Mouse (Mus musculus) heart, adult 2 months (tissue): ENCODE results near the gene Jmjd4. TPM values are rescaled to one million over a fixed set of nuclear protein-coding genes. Genes with fewer than 3 reads are reported as not detected.

Experiments
- DNase-seq, 2 experiments: peaks; one replicate each; pipeline ENCODE4 v3.0.0; 2021
- H3K27ac ChIP-seq: fragments of 200-600 bp; 2 replicates; pipeline ENCODE4 v1.8.1; 2022
- H3K27me3 ChIP-seq: fragments of 200-500 bp; 2 replicates; pipeline ENCODE4 v1.6.1; 2012; ENCODE audit warnings: mild to moderate bottlenecking, low read length, inconsistent platforms, mixed read lengths; ENCODE audit not compliant: control insufficient read depth, insufficient read depth
- H3K36me3 ChIP-seq: fragments of 200-500 bp; 2 replicates; pipeline ENCODE4 v1.6.1; 2012; ENCODE audit warnings: low read length, inconsistent platforms; ENCODE audit not compliant: control insufficient read depth, insufficient read depth
- H3K4me1 ChIP-seq: fragments of 200-500 bp; 2 replicates; pipeline ENCODE4 v1.6.1; 2011; ENCODE audit warnings: low read length; ENCODE audit not compliant: control insufficient read depth, insufficient read depth
- H3K4me3 ChIP-seq: fragments of 200-600 bp; 2 replicates; pipeline ENCODE4 v1.8.1; 2022
- H3K79me2 ChIP-seq: fragments of 200-500 bp; replicated peaks from 2 replicates; pipeline ENCODE4 v1.6.1; 2012; ENCODE audit warnings: mild to moderate bottlenecking, inconsistent platforms, low read length, moderate library complexity, mixed read lengths; ENCODE audit not compliant: control insufficient read depth, insufficient read depth
- H3K9ac ChIP-seq: fragments of 200-500 bp; 2 replicates; pipeline ENCODE4 v1.6.1; 2012; ENCODE audit warnings: low read depth, mild to moderate bottlenecking, control low read depth, inconsistent platforms, low read length, mixed read lengths
- CTCF ChIP-seq: fragments of 200-600 bp; IDR thresholded peaks from 2 replicates; pipeline ENCODE4 v1.8.1; 2022; ENCODE audit warnings: antibody characterized with exemption, mild to moderate bottlenecking, moderate library complexity
- EP300 ChIP-seq: fragments of 200-500 bp; IDR thresholded peaks from 2 replicates; pipeline ENCODE4 v1.6.1; 2011; ENCODE audit warnings: low read depth, low read length, control low read depth; ENCODE audit not compliant: insufficient read depth
- POLR2A ChIP-seq: fragments of 200-500 bp; IDR thresholded peaks from 2 replicates; pipeline ENCODE4 v1.6.1; 2011; ENCODE audit warnings: mild to moderate bottlenecking, low read depth, low read length, control low read depth; ENCODE audit not compliant: insufficient read depth
- WGBS: fragments of 180-500 bp; shearing (Covaris S2); methylation state at CpG from one replicate; pipeline ENCODE4 v1.1.7; 2018; 5-methylcytosine and 5-hydroxymethylcytosine counted together
- intact Hi-C: fragments of 180-260 bp; cut with DNase I; formaldehyde crosslinking; loops from one replicate; pipeline ENCODE4 v1.15.1; 2025
- polyA plus RNA-seq: library from polyadenylated mRNA; depleted of rRNA; stranded (reverse); fragments of >200 nt; gene quantifications from 2 replicates; pipeline ENCODE4 v1.2.3, GENCODE M21; 2012
- total RNA-seq, 2 experiments: library from RNA; stranded (reverse); gene quantifications; 2 replicates each; pipeline ENCODE4 v1.2.3; 2021

The Jmjd4 gene
- total and polyA plus RNA-seq, 3 experiments = 6.6 to 12.9 (median 11.8) TPM

DNA sequence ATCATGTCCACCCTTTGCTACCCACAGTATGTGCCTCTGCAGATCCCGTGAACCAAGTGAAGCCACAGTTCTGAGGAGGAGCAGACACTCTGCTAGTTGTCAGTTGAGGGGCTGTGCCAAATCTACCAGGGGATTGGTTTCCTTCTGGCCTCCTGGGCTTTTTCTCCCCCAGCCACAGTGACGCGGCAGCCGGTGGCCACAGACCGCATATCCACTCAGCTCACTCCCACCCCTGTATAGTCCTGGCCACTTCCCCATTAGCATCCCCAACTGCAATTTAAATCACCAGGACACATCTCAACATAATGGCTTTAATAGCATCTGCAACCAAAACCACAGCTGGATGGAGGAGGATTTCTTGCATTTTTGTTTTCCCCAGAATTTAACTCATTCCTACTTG is 31.1 kb upstream of the Jmjd4 start:
- TF ChIP-seq EP300 = no peak
- TF ChIP-seq CTCF = no peak
- TF ChIP-seq POLR2A = no peak
- 74% methylated on average over 5 of the region's 5 CpGs for WGBS
- no peaks in the 10 kb centered on the region for H3K36me3 ChIP-seq

DNA sequence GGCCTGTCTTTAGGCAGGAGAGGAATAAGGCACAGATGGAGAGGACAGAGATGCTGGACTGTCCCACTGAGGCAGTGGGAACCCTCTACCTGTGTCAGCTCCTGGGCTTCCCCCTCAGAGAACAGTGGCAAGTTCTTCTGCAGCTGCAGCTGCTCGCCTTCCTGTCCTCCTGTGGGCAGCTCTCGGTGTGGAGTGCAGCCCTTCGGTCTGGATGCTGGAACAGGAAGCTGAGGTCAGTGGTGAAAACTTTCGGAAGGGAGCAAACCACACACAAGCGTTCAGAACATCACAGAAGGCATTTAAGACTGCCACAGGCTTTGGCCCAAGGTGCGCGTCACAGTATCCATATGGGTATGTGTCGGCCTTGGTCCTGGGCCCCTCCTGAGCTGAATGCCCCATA is 28.4 kb upstream of the Jmjd4 start:
- 38% methylated on average over 8 of the region's 8 CpGs for WGBS
- Histone ChIP-seq H3K9ac (no peak overlapping the region), H3K27ac (peak overlapping the region; percentile 23; the same call in 1 of the 2 replicates), H3K79me2 (no peaks in the 10 kb centered on the region), H3K4me3 (no peak overlapping the region), H3K27me3 (no peaks in the 10 kb centered on the region), H3K4me1 (peaks cover 4% of the 10 kb centered on the region), H3K36me3 (no peaks in the 10 kb centered on the region)
- intact Hi-C loops = no loop called here
- DNase-seq = peak in 1 of 2 experiments; percentile 14
- TF ChIP-seq CTCF (no peak), POLR2A (no peak), EP300 (no peak)

More for the DNA sequence above, 31.1 kb upstream of the Jmjd4 start:
- Histone ChIP-seq H3K79me2 (no peaks in the 10 kb centered on the region), H3K9ac (no peak overlapping the region), H3K27me3 (no peaks in the 10 kb centered on the region), H3K27ac (no peak overlapping the region), H3K4me1 (peaks cover 6% of the 10 kb centered on the region), H3K4me3 (no peak overlapping the region)
- intact Hi-C loops = no loop called here
- DNase-seq = no peak

DNA sequence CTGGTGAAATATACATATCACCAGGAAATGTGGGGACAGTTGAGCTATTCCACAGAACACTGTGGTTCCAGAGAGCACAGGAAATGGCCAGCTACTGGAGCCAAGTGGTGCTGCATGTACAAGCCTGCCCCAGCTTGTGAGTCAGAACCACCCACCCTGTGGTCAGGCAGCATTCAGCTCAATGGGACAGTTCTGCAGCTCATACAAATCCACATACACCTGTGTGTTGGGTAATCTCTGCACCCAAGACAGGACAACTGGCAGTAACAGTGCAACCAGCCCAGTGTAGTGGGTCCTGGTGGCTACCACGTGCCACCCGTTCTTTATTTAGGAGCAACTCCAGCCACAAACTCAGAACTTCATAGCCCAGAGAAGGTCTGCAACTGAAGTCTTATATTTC is 27.9 kb upstream of the Jmjd4 start:
- no peaks in the 10 kb centered on the region for H3K27me3 ChIP-seq
- no peak overlapping the region; the same call in 1 of the 2 replicates for H3K27ac ChIP-seq
- no peak overlapping the region for H3K9ac ChIP-seq
- H3K4me1 ChIP-seq = peaks cover 4% of the 10 kb centered on the region
- WGBS = 87% methylated on average over 2 of the region's 2 CpGs
- TF ChIP-seq EP300 (no peak), CTCF (peak; percentile 26; the same call in 1 of the 2 replicates)
- intact Hi-C loops = no loop called here
- no peak overlapping the region for H3K4me3 ChIP-seq
- no peaks in the 10 kb centered on the region for H3K79me2 ChIP-seq
- no peaks in the 10 kb centered on the region for H3K36me3 ChIP-seq
- no peak for DNase-seq

DNA sequence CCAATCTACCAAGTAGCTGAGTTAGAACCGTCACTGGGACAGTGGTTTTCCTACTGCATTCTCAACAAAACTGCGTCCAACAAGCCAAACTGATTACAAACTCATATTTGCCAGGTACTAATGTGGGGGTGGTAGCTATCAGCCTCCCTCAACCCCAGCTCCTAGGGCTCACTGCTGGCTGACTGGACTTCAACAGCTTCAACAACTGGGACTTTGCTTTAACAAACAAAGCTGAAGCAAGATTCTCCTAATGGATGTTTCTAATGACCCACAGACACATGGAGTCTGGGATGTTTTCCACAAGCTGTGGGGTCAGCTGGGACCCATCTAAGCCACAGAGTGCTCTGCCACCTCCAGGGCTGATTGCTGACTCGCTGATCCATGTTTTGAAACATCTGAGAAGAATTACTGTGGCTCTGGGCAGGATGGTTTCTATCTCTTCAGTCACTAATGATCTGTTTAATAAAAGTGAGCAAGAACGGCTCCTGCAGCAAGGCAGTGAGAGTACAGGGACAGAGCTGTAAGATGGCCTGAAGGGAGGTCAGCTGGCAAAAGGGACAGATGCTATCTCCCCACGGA is 26.7 kb upstream of the Jmjd4 start:
- intact Hi-C loops = no loop called here
- Histone ChIP-seq H3K4me3 (no peak overlapping the region), H3K4me1 (peaks cover 4% of the 10 kb centered on the region), H3K36me3 (no peaks in the 10 kb centered on the region), H3K9ac (no peak overlapping the region), H3K27me3 (no peaks in the 10 kb centered on the region), H3K27ac (no peak overlapping the region), H3K79me2 (no peaks in the 10 kb centered on the region)
- WGBS = 74% methylated on average over 5 of the region's 5 CpGs
- no peak for TF ChIP-seq EP300
- TF ChIP-seq CTCF = no peak
- TF ChIP-seq POLR2A = no peak
- DNase-seq = no peak

DNA sequence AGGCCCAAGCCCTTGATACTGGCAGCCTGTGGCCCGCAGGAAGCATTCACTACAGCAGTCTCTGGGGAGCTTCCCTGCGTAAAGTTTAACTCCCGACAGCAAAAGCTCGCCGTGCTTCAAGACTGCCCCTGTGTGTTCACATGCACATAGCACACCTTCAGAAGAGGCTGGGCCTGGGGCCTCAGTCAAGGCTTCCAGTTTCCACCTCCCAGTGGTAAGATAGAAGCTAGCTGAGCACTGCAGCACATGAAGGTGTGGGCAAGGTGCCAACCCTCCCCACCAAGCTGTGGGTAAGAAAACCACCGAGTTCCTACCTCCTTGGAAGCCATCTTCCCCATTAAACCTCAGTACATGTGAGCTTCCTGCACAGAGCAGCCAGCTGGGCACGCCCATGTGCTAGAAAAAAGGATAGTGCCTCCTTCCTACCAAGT is 24.2 kb upstream of the Jmjd4 start:
- Histone ChIP-seq H3K4me1 (peaks cover 4% of the 10 kb centered on the region), H3K27me3 (no peaks in the 10 kb centered on the region), H3K4me3 (no peak overlapping the region), H3K9ac (no peak overlapping the region), H3K79me2 (no peaks in the 10 kb centered on the region), H3K27ac (no peak overlapping the region), H3K36me3 (no peaks in the 10 kb centered on the region)
- peak in 1 of 2 experiments; percentile 15 for DNase-seq
- 29% methylated on average over 7 of the region's 7 CpGs for WGBS
- intact Hi-C loops = no loop called here
- TF ChIP-seq POLR2A (no peak), CTCF (peak; percentile 49), EP300 (0 out of 2 replicates have a peak, but pooled peaks have one; percentile 56)

DNA sequence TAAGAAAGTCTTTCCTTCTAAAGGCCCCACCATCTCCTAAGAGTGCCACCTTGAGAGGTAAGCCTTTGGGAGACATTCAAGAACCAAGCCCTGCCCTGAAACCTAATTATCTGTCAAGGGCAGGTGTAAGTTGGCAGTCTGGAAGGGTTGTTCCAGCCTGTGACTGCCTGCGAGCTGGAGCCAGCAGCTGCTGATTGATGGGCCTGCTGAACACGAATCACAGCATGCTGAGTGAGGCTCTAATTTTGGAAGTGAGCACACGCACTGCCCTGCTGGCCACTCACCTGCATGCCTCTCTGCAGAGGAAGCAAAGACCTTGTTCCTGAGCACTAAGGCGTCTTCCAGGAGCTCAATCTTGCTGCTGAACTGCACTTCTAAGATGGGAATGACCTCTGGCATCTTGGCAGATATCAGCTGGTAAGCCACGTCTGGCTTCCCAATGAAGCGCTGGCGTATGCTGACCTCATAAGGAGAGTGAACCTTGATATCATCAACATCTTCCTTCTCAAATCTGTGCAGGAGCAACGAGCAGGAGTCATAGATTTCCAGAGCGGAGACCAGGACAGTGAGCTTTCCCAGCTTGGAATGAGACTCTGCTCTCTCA is 21.7 kb upstream of the Jmjd4 start:
- DNase-seq = peak in 1 of 2 experiments; percentile 48
- TF ChIP-seq EP300 (no peak), CTCF (0 out of 2 replicates have a peak, but pooled peaks have one; percentile 18), POLR2A (no peak)
- H3K27ac ChIP-seq = no peak overlapping the region
- WGBS = 78% methylated on average over 9 of the region's 9 CpGs
- no peaks in the 10 kb centered on the region for H3K27me3 ChIP-seq
- no peak overlapping the region for H3K4me3 ChIP-seq
- intact Hi-C loops = no loop called here
- peaks cover 3% of the 10 kb centered on the region; the same call in 1 of the 2 replicates for H3K36me3 ChIP-seq
- no peak overlapping the region for H3K9ac ChIP-seq
- no peaks in the 10 kb centered on the region; the same call in 1 of the 2 replicates for H3K4me1 ChIP-seq
- H3K79me2 ChIP-seq = no peaks in the 10 kb centered on the region
